10 mouse cellular contexts compared by ENCODE assay signal in the genomic region with DNA sequence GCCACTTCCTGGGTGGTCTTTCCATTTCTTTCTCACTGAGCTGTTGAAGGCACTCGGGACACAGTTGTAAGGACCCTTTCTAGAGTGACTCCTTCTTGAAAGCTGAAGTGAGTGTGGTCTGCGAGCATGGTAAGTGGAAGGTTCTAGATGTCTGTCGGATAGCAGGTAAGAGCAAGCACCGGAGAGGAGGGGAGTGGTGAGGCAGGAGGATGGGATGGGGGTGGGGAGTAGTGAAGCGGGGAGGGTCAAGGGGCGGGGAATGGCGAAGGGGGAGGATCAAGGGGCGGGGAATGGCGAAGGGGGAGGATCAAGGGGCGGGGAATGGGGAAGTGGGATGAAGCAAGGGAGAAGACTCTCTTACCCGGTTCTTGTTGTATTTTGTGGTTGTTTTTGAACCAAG.
DNase-seq lines count a peak whose midpoint lies in the region; ATAC-seq and TF ChIP-seq lines count a peak whose summit lies in the region.
"Had no signal": no experiment of that assay in that cellular context is flagged by ENCODE, and none has a peak within 500 bp of the region (broad histone marks: within the 10 kb centered on the region; RNA-seq: fewer than 3 reads in every experiment).

No protein-coding gene starts in this region.

- H3K4me1 ChIP-seq in kidney, postnatal 0 days (replicated peaks; ENCODE audit: insufficient read depth, low read length), result no peaks in the 10 kb centered on the region
- no peaks in the 10 kb centered on the region for H3K4me1 ChIP-seq in kidney, adult 2 months (ENCODE audit: control insufficient read depth, insufficient read depth, low read length)
- 0 out of 2 replicates have a peak, but pooled peaks cover 3% of the 10 kb centered on the region for H3K4me1 ChIP-seq in hindbrain, embryonic 13.5 days (replicated peaks)
- H3K4me1 ChIP-seq in neural tube, embryonic 13.5 days (replicated peaks), result peaks cover 4% of the 10 kb centered on the region; the same call in 1 of the 2 replicates

- 24% methylated on average over 11 of the region's 11 CpGs for WGBS in kidney, postnatal 0 days
- WGBS in kidney, adult 2 months, result 41% methylated on average over 11 of the region's 11 CpGs
- 18% methylated on average over 11 of the region's 11 CpGs for WGBS in hindbrain, embryonic 13.5 days
- WGBS in neural tube, embryonic 13.5 days, result 21% methylated on average over 11 of the region's 11 CpGs

- no peak for TF ChIP-seq CTCF in kidney, postnatal 0 days (IDR thresholded peaks at IDR 0.05; ENCODE audit: low read depth)
- TF ChIP-seq CTCF in kidney, adult 2 months (conservative IDR thresholded peaks at IDR 0.05; ENCODE audit: insufficient read depth, insufficient read length, low read depth, low read length), result no peak

- DNase-seq in kidney, postnatal 0 days (ENCODE audit: low spot score), result no peak
- DNase-seq in kidney, adult 2 months, result no peak
- DNase-seq in embryo, embryonic 9.5 days (ENCODE audit: extremely low spot score), result peak; percentile 26
- DNase-seq in frontal cortex, postnatal 36 days (ENCODE audit: low spot score in 2 of 2), result no peak
- DNase-seq in layer of hippocampus, adult 9-11 months, result no peak
- DNase-seq: right cerebral cortex, postnatal 14 days had no signal

- no peaks in the 10 kb centered on the region for H3K9me3 ChIP-seq in kidney, postnatal 0 days (replicated peaks; ENCODE audit: low read length)
- H3K9me3 ChIP-seq in hindbrain, embryonic 13.5 days, result no peaks in the 10 kb centered on the region
- H3K9me3 ChIP-seq in neural tube, embryonic 13.5 days, result no peaks in the 10 kb centered on the region
- H3K9me3 ChIP-seq: G1E had no signal

- no peak overlapping the region for H3K27ac ChIP-seq in kidney, postnatal 0 days
- no peak overlapping the region for H3K27ac ChIP-seq in kidney, adult 2 months (ENCODE audit: insufficient read depth, low read depth, low read length)
- H3K27ac ChIP-seq in hindbrain, embryonic 13.5 days, result no peak overlapping the region
- H3K27ac ChIP-seq in neural tube, embryonic 13.5 days (replicated peaks), result no peak overlapping the region
- H3K27ac ChIP-seq: macrophage had no signal

- TF ChIP-seq POLR2A in kidney, adult 2 months (IDR thresholded peaks at IDR 0.05; ENCODE audit: low read depth, low read length), result no peak

- no peaks in the 10 kb centered on the region for H3K27me3 ChIP-seq in kidney, postnatal 0 days (ENCODE audit: insufficient read depth, low read length)
- no peaks in the 10 kb centered on the region; the same call in 1 of the 2 replicates for H3K27me3 ChIP-seq in kidney, adult 2 months (replicated peaks; ENCODE audit: control insufficient read depth, insufficient read depth, low read length)
- H3K27me3 ChIP-seq in hindbrain, embryonic 13.5 days, result no peaks in the 10 kb centered on the region
- H3K27me3 ChIP-seq in neural tube, embryonic 13.5 days, result no peaks in the 10 kb centered on the region

- H3K36me3 ChIP-seq in kidney, postnatal 0 days (ENCODE audit: insufficient read depth, low read length), result no peaks in the 10 kb centered on the region
- H3K36me3 ChIP-seq in kidney, adult 2 months (ENCODE audit: control insufficient read depth, insufficient read depth, low read length), result no peaks in the 10 kb centered on the region
- no peaks in the 10 kb centered on the region for H3K36me3 ChIP-seq in hindbrain, embryonic 13.5 days
- H3K36me3 ChIP-seq in neural tube, embryonic 13.5 days, result no peaks in the 10 kb centered on the region
- H3K36me3 ChIP-seq: G1E had no signal

- no peak overlapping the region for H3K4me3 ChIP-seq in kidney, postnatal 0 days (replicated peaks; ENCODE audit: low read depth, low read length)
- no peak overlapping the region for H3K4me3 ChIP-seq in kidney, adult 2 months (ENCODE audit: insufficient read depth, low read depth, low read length)
- H3K4me3 ChIP-seq in hindbrain, embryonic 13.5 days, result no peak overlapping the region
- H3K4me3 ChIP-seq in neural tube, embryonic 13.5 days, result no peak overlapping the region

- ATAC-seq in kidney, postnatal 0 days (replicated peaks; ENCODE audit: low FRiP score, low read depth), result no peak; the same call in 1 of the 2 replicates
- no peak for ATAC-seq in hindbrain, embryonic 13.5 days (ENCODE audit: low FRiP score)
- no peak for ATAC-seq in neural tube, embryonic 13.5 days (ENCODE audit: low read depth)

- H3K9ac ChIP-seq in kidney, postnatal 0 days (ENCODE audit: low read depth, low read length), result no peak overlapping the region
- H3K9ac ChIP-seq in hindbrain, embryonic 13.5 days, result no peak overlapping the region
- no peak overlapping the region for H3K9ac ChIP-seq in neural tube, embryonic 13.5 days

- H3K4me2 ChIP-seq in kidney, postnatal 0 days (ENCODE audit: low read length), result peak overlapping the region; percentile 37; the same call in 1 of the 2 replicates
- H3K4me2 ChIP-seq in hindbrain, embryonic 13.5 days, result peak overlapping the region; percentile 31; the same call in 1 of the 2 replicates
- peak overlapping the region; percentile 19; the same call in 1 of the 2 replicates for H3K4me2 ChIP-seq in neural tube, embryonic 13.5 days
